In genomic region chr12:76496324-76496723, GRCm38 (mm10) we compare ENCODE assay signal across 8 mouse cellular contexts. TPM values are rescaled to one million over a fixed set of nuclear protein-coding genes. Genes with fewer than 3 reads are reported as not detected.
DNase-seq lines count a peak whose midpoint lies in the region; ATAC-seq lines count a peak whose summit lies in the region.

No protein-coding gene starts in this region.

- H3K9ac ChIP-seq in stomach, embryonic 16.5 days (ENCODE audit: low read length): 0 out of 2 replicates have a peak overlapping the region, but pooled peaks have one; percentile 12

- ATAC-seq in megakaryocyte, adult 5-6 weeks (ENCODE audit: poor library complexity, severe bottlenecking): peak; percentile 71
- no peak for ATAC-seq in stomach, embryonic 16.5 days (ENCODE audit: insufficient read depth, low FRiP score)

- H3K4me3 ChIP-seq in stomach, embryonic 16.5 days (replicated peaks; ENCODE audit: low read length): no peak overlapping the region

- H3K27ac ChIP-seq in stomach, embryonic 16.5 days (ENCODE audit: low read length): no peak overlapping the region

- H3K4me2 ChIP-seq in stomach, embryonic 16.5 days (ENCODE audit: low read depth, low read length): no peak overlapping the region

- H3K27me3 ChIP-seq in stomach, embryonic 16.5 days (ENCODE audit: control insufficient read depth, insufficient read depth, low read length): no peaks in the 10 kb centered on the region

- peaks cover 4% of the 10 kb centered on the region; the same call in 1 of the 2 replicates for H3K4me1 ChIP-seq in stomach, embryonic 16.5 days (ENCODE audit: control insufficient read depth, insufficient read depth, low read length)

- peak; percentile 46 to 66 for DNase-seq in left cerebral cortex, adult 18-20 months (ENCODE audit: low spot score in 2 of 2)
- DNase-seq in left cerebral cortex, adult 8-10 months (ENCODE audit: low spot score in 2 of 2): no peak
- peak; percentile 50 for DNase-seq in Muller cell, postnatal 12 days (ENCODE audit: inconsistent ontology term)
- peak; percentile 60 to 73 for DNase-seq in cerebellum, postnatal 36 days
- DNase-seq in heart, adult 9 months (ENCODE audit: low spot score in 2 of 2): peak; percentile 47 to 69
- DNase-seq in kidney, postnatal 10 days: peak; percentile 82

- no peaks in the 10 kb centered on the region for H3K9me3 ChIP-seq in stomach, embryonic 16.5 days (replicated peaks; ENCODE audit: control insufficient read depth, low read length)

- 27% methylated on average over 12 of the region's 12 CpGs for WGBS in stomach, embryonic 16.5 days

- no peaks in the 10 kb centered on the region for H3K36me3 ChIP-seq in stomach, embryonic 16.5 days (ENCODE audit: control insufficient read depth, insufficient read depth, low read length)

RNA-seq across cellular contexts. Expression of gene Plekhg3, which starts 34.4 kb away (rescaled TPM):
- total RNA-seq in left cerebral cortex, adult 18-20 months (2021): 10 to 100 TPM; 12.6 to 14.5 TPM
- total RNA-seq in left cerebral cortex, adult 8-10 months (2022): 10 to 100 TPM; 16.2 to 20.2 (median 19.1) TPM
- total RNA-seq in megakaryocyte, adult 5-6 weeks (2015): 40.4 and 44.3 TPM in 2 replicates
- 46.6 and 50.5 TPM in 2 replicates for total RNA-seq in megakaryocyte, adult 5-6 weeks (2017)
- 10.2 and 11.6 TPM in 2 replicates for polyA plus RNA-seq in stomach, embryonic 16.5 days (2015; fragmentation: Nextera tagmentation; extraction: Ambion mirVana)

Comparison
In these comparisons a context has a peak if more than half of its experiments do, and no peak if none do; other contexts are left out.
1. DNase-seq: peak in left cerebral cortex, adult 18-20 months (2 of 2), Muller cell, postnatal 12 days (single experiment), cerebellum, postnatal 36 days (2 of 2), heart, adult 9 months (2 of 2) and kidney, postnatal 10 days (single experiment); none in left cerebral cortex, adult 8-10 months (0 of 2).